Mouse (Mus musculus): ENCODE data around the gene Upf2.

- TF ChIP-seq EP300 (IDR thresholded peaks at IDR 0.05; ENCODE audit: insufficient read depth, low read depth, low read length) (no peak), POLR2A (IDR thresholded peaks at IDR 0.05; ENCODE audit: insufficient read depth, low read depth, low read length) (no peak)
Observed at GRCm38 (mm10) chr2:6055466-6055865, 104.2 kb downstream of the Upf2 start.

Measured in heart, adult 2 months (tissue).